Mouse (Mus musculus): ENCODE results near the gene Alpl.

Alpl gene

GRCm38 (mm10) chr4:137800324-137800723 lies 4.1 kb upstream of the Alpl start:
- no peak for DNase-seq (ENCODE audit: low read depth, low spot score)

GRCm38 (mm10) chr4:137797038-137797437 lies 854 bp upstream of the Alpl start:
- no peak for DNase-seq (ENCODE audit: low read depth, low spot score)

- DNase-seq (ENCODE audit: low read depth, low spot score) = no peak
Observed at GRCm38 (mm10) chr4:137794178-137794900, 1.8 kb downstream of the Alpl start.

- no peak for DNase-seq (ENCODE audit: low read depth, low spot score)
Observed at GRCm38 (mm10) chr4:137793611-137794010, 2.6 kb downstream of the Alpl start.

- DNase-seq (ENCODE audit: low read depth, low spot score) = no peak
Observed at GRCm38 (mm10) chr4:137791440-137791839, 4.7 kb downstream of the Alpl start.

- no peak for DNase-seq (ENCODE audit: low read depth, low spot score)
Observed at GRCm38 (mm10) chr4:137790981-137791380, 5.2 kb downstream of the Alpl start.

GRCm38 (mm10) chr4:137788511-137789049 lies 7.6 kb downstream of the Alpl start:
- peak; percentile 61 for DNase-seq (ENCODE audit: low read depth, low spot score)

- DNase-seq (ENCODE audit: low read depth, low spot score) = no peak
Observed at GRCm38 (mm10) chr4:137787589-137788289, 8.4 kb downstream of the Alpl start.

GRCm38 (mm10) chr4:137786488-137786887 lies 9.7 kb downstream of the Alpl start:
- no peak for DNase-seq (ENCODE audit: low read depth, low spot score)

- no peak for DNase-seq (ENCODE audit: low read depth, low spot score)
Observed at GRCm38 (mm10) chr4:137785270-137785669, 10.9 kb downstream of the Alpl start.

GRCm38 (mm10) chr4:137784741-137785140 lies 11.4 kb downstream of the Alpl start:
- no peak for DNase-seq (ENCODE audit: low read depth, low spot score)

GRCm38 (mm10) chr4:137783541-137784191 lies 12.5 kb downstream of the Alpl start:
- no peak for DNase-seq (ENCODE audit: low read depth, low spot score)

- no peak for DNase-seq (ENCODE audit: low read depth, low spot score)
Observed at GRCm38 (mm10) chr4:137781949-137782348, 14.2 kb downstream of the Alpl start.

- DNase-seq (ENCODE audit: low read depth, low spot score) = no peak
Observed at GRCm38 (mm10) chr4:137780986-137781385, 15.2 kb downstream of the Alpl start.

- DNase-seq (ENCODE audit: low read depth, low spot score) = no peak
Observed at GRCm38 (mm10) chr4:137778397-137779184, 17.6 kb downstream of the Alpl start.

GRCm38 (mm10) chr4:137777866-137778265 lies 18.3 kb downstream of the Alpl start:
- DNase-seq (ENCODE audit: low read depth, low spot score) = no peak

- no peak for DNase-seq (ENCODE audit: low read depth, low spot score)
Observed at GRCm38 (mm10) chr4:137774505-137774904, 21.7 kb downstream of the Alpl start.

- no peak for DNase-seq (ENCODE audit: low read depth, low spot score)
Observed at GRCm38 (mm10) chr4:137774013-137774412, 22.2 kb downstream of the Alpl start.

- DNase-seq (ENCODE audit: low read depth, low spot score) = no peak
Observed at GRCm38 (mm10) chr4:137773369-137773899, 22.8 kb downstream of the Alpl start.

- DNase-seq (ENCODE audit: low read depth, low spot score) = no peak
Observed at GRCm38 (mm10) chr4:137772438-137773056, 23.6 kb downstream of the Alpl start.

- DNase-seq (ENCODE audit: low read depth, low spot score) = no peak
Observed at GRCm38 (mm10) chr4:137771749-137772148, 24.4 kb downstream of the Alpl start.

Measured in A20 (cell line).